Mouse (Mus musculus) cerebellum, adult 18-20 months (tissue): ENCODE data around the gene Ldlrad3.

Source experiments
- DNase-seq, 2 experiments: peaks; one replicate each; pipeline ENCODE4 v3.0.0; 2021

Gene Ldlrad3

DNA sequence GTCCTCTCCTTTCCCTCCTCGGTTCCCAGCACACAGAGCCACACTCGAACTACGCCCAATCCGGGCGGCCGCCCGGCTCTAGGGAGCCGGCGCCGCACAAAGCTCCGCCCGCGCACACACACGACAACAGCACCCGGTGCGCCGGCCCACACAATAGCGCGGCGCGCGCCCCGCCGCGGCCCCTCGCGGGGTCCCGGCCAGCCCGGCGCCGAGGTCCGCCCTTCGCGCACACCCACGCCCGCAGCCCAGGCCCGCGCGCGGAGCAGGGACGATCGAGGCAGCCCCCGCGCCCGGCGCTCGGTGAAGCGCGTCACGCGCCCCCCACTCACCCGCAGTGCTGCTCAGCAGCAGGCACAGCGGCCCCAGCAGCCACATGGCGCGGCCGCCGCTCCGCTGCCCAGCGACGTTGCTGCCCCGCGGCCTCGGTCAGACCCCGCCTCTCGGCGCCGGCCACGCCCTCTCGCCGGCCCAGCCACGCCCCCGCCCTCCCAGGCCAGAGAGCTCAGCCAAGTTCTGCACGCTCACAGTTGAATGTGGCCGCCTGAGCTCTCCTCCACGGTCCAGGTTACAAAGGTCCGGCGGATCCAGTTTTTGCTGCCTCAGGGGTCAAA is at the start of gene Ldlrad3:
TSS of gene Ldlrad3 (minus strand) at position 435 of the 611 bp plus-strand sequence.
- peak; percentile 87 to 94 for DNase-seq

GRCm38 (mm10) chr2:102231470-102231869 is 45.3 kb upstream of the Ldlrad3 start:
- DNase-seq = no peak

DNA sequence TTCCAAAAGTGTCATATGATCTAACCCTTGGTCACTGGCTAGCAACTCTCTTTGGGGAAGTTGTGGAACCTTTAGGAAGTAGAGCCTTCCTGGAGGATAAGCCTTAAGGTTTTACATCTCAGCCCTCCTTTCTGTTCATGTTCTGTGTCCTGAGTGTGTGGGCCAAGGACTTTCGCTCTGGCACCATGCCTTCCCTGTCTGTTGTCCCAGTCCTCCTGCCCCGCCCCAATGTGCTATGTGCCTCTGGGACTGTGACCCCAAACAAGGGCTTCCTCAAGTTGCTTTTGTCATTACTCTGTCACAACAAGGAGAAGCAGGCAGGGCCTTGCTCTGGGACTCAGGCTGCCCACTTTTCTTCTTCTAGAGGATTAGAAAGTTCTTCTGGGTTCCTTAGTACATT is 42.9 kb upstream of the Ldlrad3 start:
- no peak for DNase-seq

GRCm38 (mm10) chr2:102228331-102228730 is 42.1 kb upstream of the Ldlrad3 start:
- no peak for DNase-seq

GRCm38 (mm10) chr2:102227839-102228238 is 41.7 kb upstream of the Ldlrad3 start:
- no peak for DNase-seq

- no peak for DNase-seq
Observed at GRCm38 (mm10) chr2:102226274-102226673, 40.1 kb upstream of the Ldlrad3 start.

DNA sequence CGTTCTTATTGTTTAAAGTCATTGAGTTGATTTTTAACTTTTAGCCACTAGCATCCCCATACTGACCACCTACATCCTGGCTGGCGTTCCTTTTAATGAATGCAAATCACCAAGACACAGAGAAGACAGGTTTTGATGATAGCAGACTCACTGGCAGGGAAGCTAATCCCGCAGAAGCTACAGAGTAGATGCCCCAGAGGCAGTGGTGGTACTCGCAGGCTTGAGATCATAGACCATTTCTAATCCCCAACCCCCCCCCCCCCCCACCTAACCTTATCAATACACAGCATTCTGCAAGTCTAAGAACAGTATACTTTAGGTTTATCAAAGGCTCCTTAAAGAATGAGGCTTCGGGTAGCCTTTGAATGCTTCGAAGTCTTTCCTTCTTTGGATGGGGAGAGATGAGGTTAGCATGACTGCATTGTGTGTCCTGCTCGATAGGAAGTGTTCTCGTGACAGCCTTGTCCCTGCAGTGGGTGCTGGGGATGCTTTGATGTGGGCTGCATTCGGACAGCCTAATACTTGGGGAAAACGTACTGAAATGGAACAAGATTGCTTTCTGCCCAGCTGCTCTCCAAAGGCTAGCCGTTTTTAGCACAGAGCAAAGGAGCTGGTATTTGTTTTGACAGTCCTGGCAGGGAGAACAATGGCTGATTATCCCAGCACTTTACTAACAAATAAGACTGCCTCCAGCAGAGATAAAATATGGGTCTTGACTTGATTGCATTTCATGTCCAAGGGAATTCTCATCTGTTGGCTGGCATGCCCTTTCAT is 37.4 kb upstream of the Ldlrad3 start:
- DNase-seq = no peak

- DNase-seq = no peak
Observed at GRCm38 (mm10) chr2:102222749-102223148, 36.6 kb upstream of the Ldlrad3 start.

GRCm38 (mm10) chr2:102216817-102217216 is 30.6 kb upstream of the Ldlrad3 start:
- DNase-seq = no peak

DNA sequence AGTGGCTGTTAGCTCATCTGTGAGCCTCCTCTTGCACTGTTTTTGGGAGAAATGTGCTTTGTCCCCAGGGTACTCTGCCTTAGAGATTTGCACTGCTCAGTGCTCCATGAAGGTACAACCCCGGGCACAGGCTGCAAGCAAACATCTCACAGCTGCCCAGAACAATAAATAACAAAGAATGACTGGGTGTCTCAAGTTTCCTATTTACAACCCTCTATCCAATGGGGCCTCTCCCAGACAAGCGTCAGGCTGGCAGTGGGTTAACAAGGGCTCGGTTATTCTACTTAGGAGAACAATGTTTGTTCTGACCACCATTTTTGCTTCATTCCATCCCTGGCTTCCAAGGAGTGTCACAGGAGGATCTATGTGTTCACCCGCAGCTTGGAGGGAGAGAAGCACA is 25.9 kb upstream of the Ldlrad3 start:
- no peak for DNase-seq

GRCm38 (mm10) chr2:102205672-102206399 is 19.7 kb upstream of the Ldlrad3 start:
- DNase-seq = no peak

DNA sequence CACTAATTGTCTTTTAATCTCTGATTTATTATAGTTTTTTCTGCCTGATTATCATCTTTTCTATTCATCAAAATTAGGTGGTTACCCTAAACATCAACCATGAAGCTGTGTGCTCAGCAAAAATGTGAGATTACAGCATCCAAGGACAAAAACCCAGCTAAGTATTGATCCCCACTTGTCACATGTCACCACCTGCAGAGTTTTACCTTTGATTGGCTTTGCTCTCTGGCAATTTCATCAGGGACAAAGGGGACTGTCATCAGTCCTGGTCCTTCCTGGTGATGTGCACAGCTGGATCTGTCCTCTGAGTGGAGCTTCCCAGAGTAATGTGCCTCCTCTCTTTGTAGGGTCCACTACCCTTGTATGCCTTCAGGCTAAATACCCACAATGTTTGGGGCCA is 17.3 kb upstream of the Ldlrad3 start:
- no peak for DNase-seq

- no peak for DNase-seq
Observed at GRCm38 (mm10) chr2:102202211-102202770, 16.1 kb upstream of the Ldlrad3 start.

- peak; percentile 54 to 55 for DNase-seq
Observed at GRCm38 (mm10) chr2:102201198-102201948, 15.2 kb upstream of the Ldlrad3 start.

GRCm38 (mm10) chr2:102197332-102197731 is 11.1 kb upstream of the Ldlrad3 start:
- no peak for DNase-seq

- no peak for DNase-seq
Observed at GRCm38 (mm10) chr2:102196709-102197108, 10.5 kb upstream of the Ldlrad3 start.

GRCm38 (mm10) chr2:102195494-102195893 is 9.3 kb upstream of the Ldlrad3 start:
- DNase-seq = no peak

DNA sequence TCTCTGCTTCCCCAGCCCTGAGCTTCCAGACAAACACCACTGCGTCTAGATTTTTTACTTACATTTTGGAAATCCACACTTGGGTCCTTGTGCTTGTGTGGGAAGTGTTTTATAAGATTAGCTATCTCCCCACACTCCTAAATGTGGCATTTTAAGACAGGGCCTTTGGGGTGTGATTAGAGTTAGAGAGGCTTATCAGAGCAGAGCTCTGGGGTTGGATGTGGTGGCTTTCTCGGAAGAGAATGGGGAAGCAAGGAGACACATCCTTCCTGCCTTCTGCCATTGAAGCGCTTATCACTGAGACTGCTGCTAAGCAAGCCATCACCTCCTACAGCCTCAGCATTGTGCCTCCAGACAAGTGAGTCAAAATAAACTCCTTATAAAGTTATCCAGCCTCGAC is 8.1 kb upstream of the Ldlrad3 start:
- DNase-seq = no peak

GRCm38 (mm10) chr2:102192943-102193820 is 7.0 kb upstream of the Ldlrad3 start:
- peak; percentile 50 for DNase-seq

DNA sequence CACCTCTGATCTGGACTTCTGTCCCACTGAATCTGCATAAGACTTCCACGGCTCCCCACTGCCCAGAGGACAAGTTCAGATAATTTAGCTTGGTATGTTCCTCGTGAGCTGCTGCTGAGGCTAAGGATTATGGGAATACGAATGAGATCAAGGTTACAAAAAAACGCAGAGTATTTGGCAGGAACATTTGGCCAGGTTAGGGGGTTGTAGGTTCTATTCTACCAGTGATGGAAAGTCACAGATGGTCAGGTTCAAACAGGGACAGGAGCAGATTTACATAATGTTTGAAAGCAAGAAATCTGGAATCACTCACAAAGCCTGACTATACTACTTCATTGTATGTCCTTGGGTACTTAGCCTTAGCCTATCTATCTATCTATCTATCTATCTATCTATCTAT is 5.6 kb upstream of the Ldlrad3 start:
- DNase-seq = peak; percentile 31 to 42

DNA sequence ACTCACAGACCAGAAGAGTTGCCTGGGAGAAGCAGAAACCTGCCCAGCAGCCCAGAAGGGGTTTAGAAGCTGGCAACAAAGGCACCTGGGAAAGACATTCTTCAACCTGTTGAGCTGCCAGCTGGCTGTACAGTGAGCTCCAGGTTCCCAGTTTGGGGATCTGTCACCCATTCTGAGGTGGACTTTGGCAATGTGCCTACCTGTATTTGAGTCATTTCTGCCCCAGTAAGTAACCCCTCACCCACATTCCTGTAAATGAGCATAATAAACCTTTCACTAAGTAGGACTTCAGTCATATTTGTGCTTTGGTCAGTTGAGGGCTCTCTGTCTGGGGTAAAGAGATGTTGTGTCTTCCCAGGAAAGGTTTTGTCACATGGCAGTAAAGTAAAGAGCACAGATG is 4.8 kb upstream of the Ldlrad3 start:
- DNase-seq = no peak
